Mouse (Mus musculus) cerebellum, adult 11-12 months (tissue): ENCODE results near the gene Tcf25.
"Not testable (repeated sequence)": the region's sequence is repeated elsewhere in the genome, so short reads cannot be mapped to it uniquely, and the experiment has no call there.

Experiments used
- DNase-seq: peaks from one replicate; pipeline ENCODE4 v3.0.0; 2022

The Tcf25 gene

GRCm38 (mm10) chr8:123431616-123432365 lies 58.2 kb downstream of the Tcf25 start:
- DNase-seq = peak; percentile 18

GRCm38 (mm10) chr8:123432381-123432780 lies 58.8 kb downstream of the Tcf25 start:
- peak; percentile 27 for DNase-seq

DNA sequence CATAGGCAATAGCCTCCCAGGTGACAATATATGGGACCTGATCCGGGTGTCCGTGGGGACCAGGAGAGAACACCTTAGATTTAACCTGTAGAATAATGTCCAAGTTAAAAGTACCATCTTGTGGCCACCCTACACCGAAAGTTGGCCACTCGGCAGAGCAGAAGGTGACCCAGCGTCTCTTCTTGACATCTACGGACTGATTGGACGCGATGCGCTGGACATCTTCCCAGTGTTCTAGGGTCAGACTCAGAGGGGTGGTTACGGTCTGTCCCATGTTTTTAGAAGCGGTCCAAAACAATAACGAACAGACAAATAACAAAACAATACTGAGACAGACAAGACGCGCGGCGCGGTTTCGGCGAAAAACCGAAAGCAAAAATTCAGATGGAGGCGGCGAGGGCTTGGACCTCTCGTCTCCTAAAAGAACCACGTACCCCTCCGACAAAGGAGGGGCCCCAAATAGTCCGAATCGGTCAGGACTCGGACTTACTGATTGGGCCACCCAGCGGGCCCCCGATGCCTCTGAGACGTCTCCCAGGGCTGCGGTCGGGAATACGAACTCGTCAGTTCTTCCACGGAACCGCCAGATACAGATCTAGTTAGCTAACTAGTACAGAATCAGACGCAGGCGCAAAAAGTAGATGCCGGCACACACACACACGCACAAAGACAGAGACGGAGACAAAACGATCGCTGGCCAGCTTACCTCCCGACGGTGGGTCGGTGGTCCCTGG lies 59.9 kb downstream of the Tcf25 start:
- DNase-seq = peak; percentile 32

GRCm38 (mm10) chr8:123441788-123442187 lies 68.2 kb downstream of the Tcf25 start:
- no peak for DNase-seq

GRCm38 (mm10) chr8:123442351-123442750 lies 68.8 kb downstream of the Tcf25 start:
- DNase-seq = no peak

DNA sequence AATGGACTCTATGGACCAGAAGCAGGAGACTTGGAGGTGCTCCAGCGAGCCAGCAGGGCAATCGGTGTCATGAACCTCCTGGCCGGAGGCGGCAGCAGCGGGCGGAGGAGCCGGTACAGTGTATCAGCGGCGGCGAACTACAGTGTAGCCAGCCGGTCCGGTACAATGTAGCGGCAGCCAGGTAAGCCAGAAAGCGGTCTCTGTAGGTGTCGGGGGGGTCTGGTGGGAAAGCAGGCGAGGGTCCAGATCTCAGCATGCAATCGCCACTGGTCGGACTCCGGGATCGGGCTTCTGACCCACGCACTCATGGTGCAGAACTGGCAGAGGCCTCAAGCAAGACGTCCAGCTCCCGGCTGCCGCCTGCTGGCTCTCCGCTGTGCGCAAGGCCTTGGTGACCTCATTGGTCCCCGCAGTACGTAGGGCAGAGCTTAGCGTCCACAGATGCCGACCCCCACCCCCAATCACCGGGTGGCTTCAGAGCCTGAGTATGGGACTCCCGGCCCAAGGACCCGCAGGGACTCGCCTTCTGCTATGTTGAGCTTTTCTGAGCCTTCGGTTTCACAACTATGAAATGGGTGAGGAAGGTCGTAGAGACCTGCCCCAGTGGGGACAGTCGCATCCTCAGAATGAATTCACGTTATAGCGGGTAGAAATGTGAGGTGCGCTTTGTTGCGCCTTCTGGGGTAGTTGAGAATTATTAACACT lies 69.5 kb downstream of the Tcf25 start:
- peak; percentile 95 for DNase-seq

DNA sequence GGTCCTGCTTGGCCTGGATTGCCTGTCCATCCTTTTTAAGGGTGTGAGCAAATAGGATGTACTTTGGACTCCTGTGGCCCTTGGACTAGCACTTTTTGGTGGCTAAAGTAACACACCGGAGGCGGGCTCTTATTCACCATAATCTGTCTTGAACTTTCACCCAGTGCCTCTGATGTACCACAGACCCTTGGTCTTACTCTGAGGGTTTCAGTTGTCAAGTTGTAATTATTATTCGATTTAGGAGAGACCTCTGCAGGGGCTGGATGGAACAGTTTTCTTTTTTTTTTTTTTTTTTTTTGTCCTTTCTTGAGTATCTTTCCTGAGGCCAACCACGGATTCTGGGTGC lies 70.0 kb downstream of the Tcf25 start:
- DNase-seq = peak; percentile 31

GRCm38 (mm10) chr8:123444131-123444530 lies 70.6 kb downstream of the Tcf25 start:
- peak; percentile 31 for DNase-seq

DNA sequence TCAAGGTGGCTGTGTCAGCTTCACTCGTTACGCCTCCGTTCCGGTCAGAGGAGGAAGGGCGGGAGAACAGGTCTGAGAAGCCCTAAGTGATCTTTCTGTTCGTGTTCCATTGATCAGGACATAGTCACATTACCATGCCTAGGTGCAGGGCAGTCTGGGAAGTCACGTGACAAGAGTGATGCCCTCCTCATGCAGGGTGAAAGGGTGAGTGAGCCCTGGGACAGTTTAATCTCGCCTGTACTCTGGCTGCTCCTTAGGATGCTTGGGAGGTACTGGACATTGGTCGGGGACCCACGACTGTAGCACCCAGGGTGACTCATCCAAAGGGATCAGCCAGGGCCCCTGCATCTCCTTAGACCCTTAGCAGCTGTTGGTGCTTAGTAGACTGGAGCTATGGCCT lies 72.4 kb downstream of the Tcf25 start:
- no peak for DNase-seq

DNA sequence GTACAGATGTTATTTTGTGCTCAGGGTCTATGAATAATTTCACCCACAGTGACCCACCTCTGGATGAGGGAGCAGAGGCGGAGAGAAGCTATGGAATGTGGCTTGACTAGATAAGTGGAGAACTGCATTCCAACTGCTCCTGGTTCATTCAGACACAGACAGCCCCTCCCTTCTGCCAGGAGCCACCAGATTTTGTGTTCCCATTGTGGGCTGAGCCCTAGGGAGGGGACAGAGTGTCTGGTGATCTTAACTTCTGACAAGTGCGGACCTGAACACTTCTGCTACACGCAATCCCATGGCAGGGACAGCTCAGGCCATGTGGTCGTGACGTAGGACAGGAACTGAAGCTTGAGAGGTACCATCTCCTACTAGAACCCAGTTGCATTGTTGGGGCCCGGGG lies 73.2 kb downstream of the Tcf25 start:
- no peak for DNase-seq

DNA sequence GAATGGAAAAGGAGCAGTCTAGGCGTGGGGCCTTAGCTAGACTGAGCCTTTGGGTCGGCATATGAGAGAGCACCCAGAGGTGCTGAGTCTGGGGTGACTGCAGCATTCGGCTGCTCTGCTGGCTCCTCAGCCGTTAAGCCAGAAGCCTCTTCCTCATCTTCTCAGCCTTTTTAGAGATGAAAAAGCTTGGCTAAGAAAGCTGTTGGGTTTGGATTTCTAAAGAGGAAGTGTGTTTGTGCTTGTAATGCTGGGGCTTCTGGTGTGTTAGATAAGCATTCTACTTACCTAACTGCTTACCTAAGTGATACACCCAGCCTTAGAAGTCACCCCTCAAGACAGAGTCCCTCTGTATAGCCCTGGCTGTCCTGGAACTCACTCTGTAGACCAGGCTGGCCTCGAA lies 77.2 kb downstream of the Tcf25 start:
- no peak for DNase-seq

DNA sequence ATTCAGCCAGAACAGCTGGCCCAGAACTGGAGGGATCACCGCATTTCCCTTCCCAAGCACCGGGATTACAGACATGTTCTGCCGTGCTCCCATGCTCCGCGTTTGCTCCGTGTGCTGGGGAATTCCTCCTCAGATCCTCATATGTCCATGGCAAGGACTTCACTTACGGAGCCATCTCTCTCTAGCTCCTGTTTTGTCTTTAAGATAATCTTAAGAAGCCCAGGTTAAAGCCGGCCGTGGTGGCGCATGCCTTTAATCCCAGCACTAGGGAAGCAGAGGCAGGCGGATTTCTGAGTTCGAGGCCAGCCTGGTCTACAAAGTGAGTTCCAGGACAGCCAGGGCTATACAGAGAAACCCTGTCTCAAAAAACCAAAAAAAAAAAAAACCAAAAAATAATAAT lies 78.2 kb downstream of the Tcf25 start:
- DNase-seq = not testable (repeated sequence)

GRCm38 (mm10) chr8:123452149-123452548 lies 78.6 kb downstream of the Tcf25 start:
- no peak for DNase-seq

DNA sequence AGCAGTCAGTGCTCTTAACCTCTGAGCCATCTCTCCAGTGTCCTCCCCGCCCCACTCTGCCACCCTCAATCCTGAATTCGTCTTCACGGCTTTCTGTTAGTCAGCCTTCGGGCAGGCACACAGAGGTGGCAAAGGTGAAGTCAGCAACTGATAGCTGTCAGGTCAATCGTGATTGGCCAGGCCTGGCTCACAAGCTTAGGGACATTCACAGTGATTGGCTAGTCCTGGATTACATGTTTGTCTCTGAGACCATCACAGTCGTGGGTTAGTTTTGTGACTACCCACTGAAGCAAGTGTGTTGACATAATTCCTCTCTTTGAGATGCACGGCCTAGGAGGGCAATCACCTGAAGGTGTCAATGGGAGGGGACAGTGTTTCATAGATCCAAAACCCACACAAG lies 79.7 kb downstream of the Tcf25 start:
- DNase-seq = no peak
